Mouse (Mus musculus) cerebellum, adult 2 months (tissue): Measurements from ENCODE around the gene Rbm33. TPM values are rescaled to one million over a fixed set of nuclear protein-coding genes. Genes with fewer than 3 reads are reported as not detected.

ENCODE experiments used
- DNase-seq, 2 experiments: peaks; one replicate each; pipeline ENCODE4 v3.0.0; 2021
- H3K27ac ChIP-seq: fragments of 200-500 bp; 2 replicates; pipeline ENCODE4 v1.5.1; 2012; ENCODE audit warnings: low read length, control low read depth, inconsistent platforms; ENCODE audit not compliant: insufficient read depth
- H3K27me3 ChIP-seq: fragments of 200-500 bp; 2 replicates; pipeline ENCODE4 v1.6.1; 2012; ENCODE audit warnings: inconsistent platforms, mild to moderate bottlenecking, low read length, moderate library complexity; ENCODE audit not compliant: control insufficient read depth, insufficient read depth
- H3K4me1 ChIP-seq: fragments of 200-500 bp; 2 replicates; pipeline ENCODE4 v1.6.1; 2011; ENCODE audit warnings: low read length; ENCODE audit not compliant: control insufficient read depth, insufficient read depth
- H3K4me3 ChIP-seq: fragments of 200-500 bp; replicated peaks from 2 replicates; pipeline ENCODE3; 2011; ENCODE audit warnings: mild to moderate bottlenecking, low read depth, low read length, control low read depth; ENCODE audit not compliant: insufficient read depth
- CTCF ChIP-seq: fragments of 200-500 bp; IDR thresholded peaks from 2 replicates; pipeline ENCODE4 v1.5.1; 2011; ENCODE audit warnings: low read depth, mild to moderate bottlenecking, control low read depth, low read length, moderate library complexity, borderline replicate concordance; ENCODE audit not compliant: insufficient read depth
- POLR2A ChIP-seq: fragments of 200-500 bp; IDR thresholded peaks from 2 replicates; pipeline ENCODE4 v1.6.1; 2011; ENCODE audit warnings: low read length, control low read depth, borderline replicate concordance; ENCODE audit not compliant: insufficient read depth
- WGBS: fragments of 180-500 bp; shearing (Covaris S2); methylation state at CpG from one replicate; pipeline ENCODE4 v1.1.7; 2018; 5-methylcytosine and 5-hydroxymethylcytosine counted together
- polyA plus RNA-seq: library from polyadenylated mRNA; depleted of rRNA; stranded (reverse); fragments of >200 nt; gene quantifications from 2 replicates; pipeline ENCODE4 v1.2.3, GENCODE M21; 2012

Gene Rbm33
- polyA plus RNA-seq, 1 experiment: 52.4 TPM

DNA sequence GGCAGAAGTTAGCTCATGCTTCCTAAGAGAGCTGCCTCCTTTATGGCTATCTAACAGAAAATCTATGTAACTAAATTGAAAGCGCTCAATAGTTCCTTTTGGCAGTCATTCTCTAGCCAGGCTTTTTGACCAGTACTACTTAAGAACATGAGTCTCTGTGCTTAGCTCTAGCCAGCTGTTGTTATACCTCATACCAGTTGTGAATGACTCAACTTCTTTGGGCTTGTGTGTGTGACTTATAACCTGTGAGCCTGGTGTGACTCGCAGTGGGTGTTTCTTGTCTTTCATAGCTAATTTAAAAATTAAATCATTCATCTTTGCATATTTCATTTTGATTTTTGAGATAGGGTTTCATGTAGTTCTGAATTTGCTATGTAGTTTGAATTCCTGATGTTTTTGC lies 80.4 kb downstream of the Rbm33 start:
- Histone ChIP-seq H3K27me3 (no peaks in the 10 kb centered on the region), H3K27ac (no peak overlapping the region), H3K4me1 (peaks cover 4% of the 10 kb centered on the region), H3K4me3 (no peak overlapping the region)
- DNase-seq: no peak
- TF ChIP-seq CTCF (no peak), POLR2A (no peak)
- WGBS: 97% methylated on average over 2 of the region's 2 CpGs

DNA sequence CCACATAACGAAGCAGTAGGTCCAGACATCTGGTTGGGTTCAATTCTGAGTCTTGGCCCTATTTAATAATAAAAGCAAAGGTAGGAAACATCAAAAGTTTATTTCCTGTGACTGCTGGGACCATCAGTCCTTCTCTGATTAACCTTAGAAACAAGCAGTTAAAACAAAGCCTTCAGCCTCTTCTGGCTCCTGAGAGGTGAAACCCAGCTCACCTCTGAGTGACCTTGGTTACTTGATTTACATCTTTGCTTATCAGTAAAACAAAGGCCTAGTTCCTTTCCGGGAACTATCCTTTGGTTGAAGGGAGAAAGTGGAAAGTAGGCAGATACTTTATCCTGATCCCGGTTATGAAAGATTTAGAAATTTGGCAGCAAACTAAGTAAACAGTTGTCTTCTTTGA lies 81.8 kb downstream of the Rbm33 start:
- 62% methylated on average over 3 of the region's 3 CpGs for WGBS
- Histone ChIP-seq H3K4me1 (peaks cover 10% of the 10 kb centered on the region), H3K4me3 (no peak overlapping the region), H3K27me3 (no peaks in the 10 kb centered on the region), H3K27ac (no peak overlapping the region)
- no peak for DNase-seq
- TF ChIP-seq POLR2A (no peak), CTCF (no peak)

DNA sequence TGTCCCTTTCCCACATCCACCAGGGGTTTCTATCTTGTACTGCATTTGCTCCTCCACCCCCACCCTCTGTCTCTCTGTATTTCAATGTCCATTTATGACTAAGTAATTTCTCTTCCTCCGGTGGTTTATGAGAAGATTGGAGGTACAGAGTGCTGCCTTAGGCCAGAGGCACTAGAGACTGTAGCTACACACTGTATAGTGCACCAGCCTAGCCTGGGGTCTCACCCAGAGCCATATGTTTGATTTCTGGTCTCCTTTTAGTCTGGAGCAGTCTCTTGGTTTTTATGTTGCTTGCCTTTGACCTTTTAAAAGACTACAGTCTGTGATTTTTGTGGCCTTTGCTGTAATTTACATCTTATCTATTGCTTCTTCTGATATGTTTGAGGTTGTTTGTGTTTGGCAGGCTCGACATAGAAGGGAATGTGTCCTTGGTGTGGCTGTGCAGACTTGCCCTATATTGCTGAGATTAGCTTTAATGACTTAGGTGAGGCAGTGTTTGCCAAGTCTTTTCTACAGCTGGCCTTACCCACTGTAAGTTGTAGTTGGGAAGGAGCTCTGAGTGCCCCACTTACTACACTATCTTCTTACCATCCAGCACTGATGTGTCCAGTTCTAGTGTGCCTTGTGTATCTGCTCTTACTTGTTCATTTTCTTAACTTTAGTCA lies 82.7 kb downstream of the Rbm33 start:
- Histone ChIP-seq H3K4me1 (peaks cover 8% of the 10 kb centered on the region), H3K4me3 (no peak overlapping the region), H3K27ac (no peak overlapping the region), H3K27me3 (no peaks in the 10 kb centered on the region)
- TF ChIP-seq POLR2A (no peak), CTCF (no peak)
- WGBS: 64% methylated on average over 2 of the region's 2 CpGs
- DNase-seq: no peak

DNA sequence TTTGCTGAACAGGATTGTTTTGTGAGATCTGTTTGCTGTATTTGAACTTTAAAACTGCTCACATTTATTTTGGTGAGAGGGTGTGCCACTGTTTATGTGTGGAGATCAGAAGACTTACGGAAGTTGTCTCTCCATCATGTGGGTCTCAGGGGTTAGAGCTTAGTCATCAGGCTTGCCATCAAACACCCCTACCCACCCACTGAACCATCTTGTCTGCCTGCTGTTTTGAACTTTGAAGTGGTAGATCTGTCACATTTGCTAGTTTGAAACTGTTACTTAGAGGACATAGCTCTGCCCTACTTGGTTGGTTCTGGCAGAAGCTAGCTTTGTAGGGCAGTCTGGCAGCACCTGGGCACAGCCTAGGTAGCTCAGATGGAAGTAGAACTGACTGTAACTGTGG lies 85.8 kb downstream of the Rbm33 start:
- Histone ChIP-seq H3K27me3 (no peaks in the 10 kb centered on the region), H3K27ac (0 out of 2 replicates have a peak overlapping the region, but pooled peaks have one; percentile 16), H3K4me1 (peaks cover 13% of the 10 kb centered on the region), H3K4me3 (no peak overlapping the region)
- WGBS: 77% methylated on average over 1 of the region's 1 CpGs
- DNase-seq: no peak
- TF ChIP-seq POLR2A: no peak

DNA sequence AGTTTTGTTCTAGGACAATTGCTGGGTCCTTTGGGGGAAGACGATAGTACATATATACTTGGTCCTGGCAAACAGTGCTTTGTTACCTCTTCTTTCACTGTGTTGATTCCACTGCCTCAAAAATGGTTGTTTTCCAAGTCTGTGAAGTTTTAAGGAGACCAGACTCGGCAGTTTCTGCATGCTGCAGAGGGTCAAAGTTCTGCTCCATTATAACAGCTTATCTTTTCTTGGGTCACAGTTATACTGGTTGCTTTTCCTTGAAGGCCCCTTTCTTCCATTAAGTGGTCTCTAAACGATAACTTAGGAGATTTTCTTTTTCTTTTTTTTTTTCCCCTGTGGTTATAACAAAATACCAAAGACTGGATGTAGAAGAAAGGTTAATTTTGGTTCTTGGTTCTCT lies 89.7 kb downstream of the Rbm33 start:
- Histone ChIP-seq H3K27me3 (no peaks in the 10 kb centered on the region), H3K4me3 (no peak overlapping the region), H3K4me1 (peaks cover 18% of the 10 kb centered on the region), H3K27ac (no peak overlapping the region)
- TF ChIP-seq CTCF (no peak), POLR2A (no peak)
- DNase-seq: no peak
- WGBS: 89% methylated on average over 3 of the region's 3 CpGs

DNA sequence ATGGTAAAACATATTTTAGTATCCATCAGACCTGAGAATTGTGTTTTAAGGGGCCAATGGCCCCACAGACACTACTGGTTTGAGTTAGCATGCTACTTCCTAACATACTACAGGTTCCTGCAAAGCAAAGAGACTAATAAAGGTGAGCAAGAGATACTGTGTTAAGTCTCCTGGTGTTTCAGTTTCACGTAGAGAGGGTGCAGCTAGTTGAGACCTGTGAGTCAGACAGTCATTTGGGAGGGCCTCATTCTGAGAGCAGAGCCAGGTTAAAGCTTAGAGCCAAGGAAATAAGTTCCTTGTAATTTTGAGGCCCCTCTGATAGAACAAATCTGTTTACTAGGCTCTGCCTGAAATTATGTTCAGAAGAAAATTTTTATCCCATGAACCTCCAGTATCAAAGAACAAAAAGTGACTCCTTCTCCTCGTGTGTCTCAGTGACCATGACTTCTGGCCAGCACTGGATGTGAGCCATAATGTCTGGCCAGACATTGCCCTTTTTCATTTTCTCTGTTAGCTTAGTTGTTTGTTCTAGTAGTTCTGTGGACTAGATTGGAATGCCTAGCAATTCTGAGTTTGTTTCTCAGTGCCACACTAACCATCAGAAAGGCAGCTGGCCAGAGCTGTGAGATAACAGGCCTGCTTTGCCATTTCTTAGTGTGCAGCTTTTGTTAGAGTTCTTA lies 95.2 kb downstream of the Rbm33 start:
- TF ChIP-seq CTCF (no peak), POLR2A (no peak)
- H3K4me1 ChIP-seq: peaks cover 26% of the 10 kb centered on the region
- H3K27me3 ChIP-seq: no peaks in the 10 kb centered on the region

DNA sequence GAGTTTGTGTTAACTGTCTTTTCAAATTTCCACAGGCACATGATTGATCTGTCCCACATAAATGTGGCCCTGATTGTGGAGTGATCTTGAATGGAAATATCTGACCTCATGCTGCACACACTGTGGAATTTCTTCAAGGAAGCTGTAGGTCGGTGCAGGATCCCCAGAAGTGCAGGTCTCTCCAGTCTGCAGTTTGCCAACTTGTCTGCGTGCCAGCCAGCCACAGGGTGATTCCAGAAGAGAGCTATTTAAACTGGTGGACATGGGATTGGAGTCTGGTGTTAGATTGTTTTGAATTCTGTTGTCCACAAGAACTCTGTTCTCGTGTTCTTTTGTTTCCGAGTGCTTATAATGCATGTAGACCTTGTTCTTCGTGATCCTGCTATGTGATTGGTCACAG lies 96.6 kb downstream of the Rbm33 start:
- H3K4me1 ChIP-seq: peaks cover 24% of the 10 kb centered on the region
- DNase-seq: peak in 1 of 2 experiments; percentile 42
- 64% methylated on average over 5 of the region's 5 CpGs for WGBS
- no peak overlapping the region for H3K27ac ChIP-seq
- H3K4me3 ChIP-seq: no peak overlapping the region
- no peaks in the 10 kb centered on the region for H3K27me3 ChIP-seq
- TF ChIP-seq POLR2A (no peak), CTCF (no peak)

More for the DNA sequence above, 95.2 kb downstream of the Rbm33 start:
- DNase-seq: no peak
- no peak overlapping the region for H3K27ac ChIP-seq
- H3K4me3 ChIP-seq: no peak overlapping the region
- 19% methylated on average over 2 of the region's 2 CpGs for WGBS

DNA sequence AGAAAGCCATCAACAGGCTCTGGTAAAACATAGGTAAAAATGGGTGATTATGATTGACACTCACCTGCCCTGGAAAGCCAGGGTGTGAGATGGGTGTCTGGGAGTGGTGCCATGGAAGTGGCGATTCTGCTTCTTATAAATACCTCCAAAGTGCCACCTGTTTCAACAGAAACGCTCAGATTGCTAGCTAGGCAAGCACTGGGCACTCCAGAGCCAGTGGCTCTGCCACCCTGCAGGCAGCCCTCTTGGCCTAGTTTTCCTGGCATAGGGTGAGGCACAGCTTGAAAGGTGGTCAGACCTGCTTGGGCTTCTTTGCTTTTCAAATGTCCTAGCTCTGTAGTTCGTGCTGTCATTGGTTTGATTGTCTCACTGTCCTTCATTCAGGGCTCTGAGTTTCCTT lies 97.2 kb downstream of the Rbm33 start:
- TF ChIP-seq CTCF (no peak), POLR2A (no peak)
- Histone ChIP-seq H3K27me3 (no peaks in the 10 kb centered on the region), H3K4me3 (no peak overlapping the region), H3K4me1 (peaks cover 20% of the 10 kb centered on the region; the same call in 1 of the 2 replicates), H3K27ac (no peak overlapping the region)
- peak; percentile 55 to 75 for DNase-seq
- 5% methylated on average over 3 of the region's 3 CpGs for WGBS
